Mouse (Mus musculus): ENCODE data around the gene Chchd3.

DNA sequence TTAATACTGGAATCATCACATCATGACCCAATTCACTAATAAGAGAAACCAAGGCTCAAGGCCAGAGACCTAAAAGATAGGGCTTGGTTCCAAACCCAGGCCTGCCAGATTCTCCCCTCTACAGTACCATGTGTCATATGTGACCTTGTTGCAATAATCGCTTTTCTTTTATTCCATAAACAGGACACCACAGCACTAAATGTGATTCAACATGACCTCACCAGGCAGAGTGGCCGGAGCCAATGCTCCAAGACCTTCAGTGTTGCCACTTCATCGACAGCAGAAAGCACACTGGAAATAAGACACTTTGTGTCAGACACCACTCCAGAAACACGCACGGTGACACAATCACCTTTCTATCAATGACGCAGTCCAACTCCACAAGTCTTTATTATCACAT is 258.3 kb downstream of the Chchd3 start:
- TF ChIP-seq CTCF (IDR thresholded peaks at IDR 0.05; ENCODE audit: borderline replicate concordance, extremely low read depth, insufficient read depth, insufficient read length) (no peak), POLR2A (IDR thresholded peaks at IDR 0.05; ENCODE audit: borderline replicate concordance, extremely low read depth, insufficient read depth, insufficient read length, poor library complexity, severe bottlenecking) (no peak)

Data from brain, embryonic 14.5 days (tissue).